Mouse (Mus musculus): ENCODE data around the gene Tecpr2.

GRCm38 (mm10) chr12:111008500-111009490 lies 119.7 kb downstream of the Tecpr2 start:
- TF ChIP-seq CTCF (IDR thresholded peaks at IDR 0.05; ENCODE audit: borderline replicate concordance, insufficient read depth, low read length) = no peak
- no peak for TF ChIP-seq POLR2A (IDR thresholded peaks at IDR 0.05; ENCODE audit: low read depth, low read length)

Measured in embryonic fibroblast, embryonic 13.5 days (primary cell).